Mouse (Mus musculus) adipocyte (in vitro differentiated cells): ENCODE results near the gene Insig2.
A peak's percentile ranks its signal among the peaks of the same experiment; 100 is the strongest.

Experiments
- DNase-seq: peaks from one replicate; pipeline ENCODE4 v3.0.0-alpha.2; 2016; ENCODE audit warnings: low spot score

Gene Insig2

GRCm38 (mm10) chr1:121332485-121332884 lies at the start of gene Insig2:
Gene Insig2 (minus strand): TSS chr1:121332589.
- peak; percentile 43 for DNase-seq

GRCm38 (mm10) chr1:121381562-121381961 lies 49.2 kb upstream of the Insig2 start:
- DNase-seq, result no peak

DNA sequence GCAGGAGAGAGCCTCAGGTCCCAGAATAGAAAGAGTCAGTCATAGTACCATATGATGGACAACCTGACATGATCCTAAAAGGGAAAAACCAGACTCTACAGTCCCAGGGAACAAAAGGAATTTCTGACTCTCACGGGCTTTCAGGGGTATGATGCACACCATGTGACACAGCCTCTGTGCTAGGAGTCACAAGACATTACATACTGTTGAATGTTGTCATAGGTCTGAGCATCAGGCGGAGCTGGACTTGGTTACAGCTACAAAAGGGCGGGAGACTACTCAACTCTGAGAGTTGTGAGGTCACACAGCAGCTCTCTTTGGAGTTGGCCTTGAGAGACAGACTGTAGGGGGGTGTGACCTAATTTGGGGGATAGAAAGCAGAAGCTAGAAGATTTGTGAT lies 47.6 kb upstream of the Insig2 start:
- no peak for DNase-seq

GRCm38 (mm10) chr1:121377901-121378300 lies 45.5 kb upstream of the Insig2 start:
- peak; percentile 67 for DNase-seq

- DNase-seq, result no peak
These were observed 45.0 kb upstream of the Insig2 start for GRCm38 (mm10) chr1:121377410-121377809.

GRCm38 (mm10) chr1:121373631-121374030 lies 41.2 kb upstream of the Insig2 start:
- DNase-seq, result no peak

DNA sequence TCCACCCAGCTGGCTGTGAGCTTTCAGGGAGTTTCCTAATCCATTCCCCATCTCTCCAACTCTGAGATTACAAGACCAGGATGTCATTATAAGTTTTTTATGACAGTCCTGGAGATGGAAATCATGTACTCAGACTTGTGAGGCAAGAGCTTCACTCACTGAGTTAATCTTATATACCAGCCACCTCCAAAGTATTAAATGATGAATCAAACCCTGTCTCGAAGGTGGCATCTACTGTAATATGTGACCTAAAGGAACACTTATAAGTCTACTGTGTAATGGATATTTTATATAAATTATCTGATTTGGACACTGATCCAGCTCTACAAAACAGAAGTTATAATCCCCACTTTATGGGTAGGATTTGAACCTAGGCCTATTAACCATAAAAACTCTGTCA lies 40.3 kb upstream of the Insig2 start:
- DNase-seq, result no peak

DNA sequence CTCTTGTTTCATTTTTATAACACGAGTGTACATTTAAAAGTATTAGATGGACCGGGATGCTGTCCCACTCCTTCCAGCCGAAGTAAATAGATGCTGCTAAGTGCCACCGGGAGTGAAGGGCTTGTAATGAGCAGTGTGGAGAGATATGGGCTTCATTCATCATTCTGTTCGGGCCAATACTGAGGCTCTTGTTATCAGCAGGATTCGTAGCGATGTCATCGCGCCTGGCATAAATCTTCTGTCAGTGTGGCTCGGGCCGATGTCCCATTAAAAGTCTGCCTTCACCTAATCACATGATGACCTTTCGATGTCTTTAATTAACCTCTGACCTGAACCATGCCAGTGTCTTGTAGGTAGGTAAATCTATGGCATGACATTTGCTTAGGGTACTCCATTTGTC lies 39.1 kb upstream of the Insig2 start:
- no peak for DNase-seq

- no peak for DNase-seq
These were observed 34.9 kb upstream of the Insig2 start for GRCm38 (mm10) chr1:121367257-121367656.

- DNase-seq, result no peak
These were observed 28.2 kb upstream of the Insig2 start for GRCm38 (mm10) chr1:121360561-121360960.

DNA sequence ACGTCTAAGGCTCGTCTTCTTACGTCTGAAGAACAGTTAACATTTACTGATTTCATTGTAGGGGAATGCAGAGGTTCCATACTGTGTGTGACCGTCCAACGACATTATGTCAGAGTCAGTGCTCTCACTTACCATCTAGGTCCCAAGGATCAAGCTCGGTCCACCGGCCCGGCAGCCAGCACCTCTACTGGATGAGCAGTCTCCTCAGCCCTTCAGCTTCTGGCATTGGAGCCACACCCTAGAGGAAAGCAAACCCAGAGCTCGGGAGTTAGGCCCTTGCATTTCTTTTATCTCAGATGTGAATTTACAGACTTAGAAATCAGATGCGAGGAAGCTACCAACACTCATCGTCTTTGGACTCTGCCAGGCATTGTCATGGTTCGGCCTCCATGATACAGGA lies 27.3 kb upstream of the Insig2 start:
- DNase-seq, result no peak

DNA sequence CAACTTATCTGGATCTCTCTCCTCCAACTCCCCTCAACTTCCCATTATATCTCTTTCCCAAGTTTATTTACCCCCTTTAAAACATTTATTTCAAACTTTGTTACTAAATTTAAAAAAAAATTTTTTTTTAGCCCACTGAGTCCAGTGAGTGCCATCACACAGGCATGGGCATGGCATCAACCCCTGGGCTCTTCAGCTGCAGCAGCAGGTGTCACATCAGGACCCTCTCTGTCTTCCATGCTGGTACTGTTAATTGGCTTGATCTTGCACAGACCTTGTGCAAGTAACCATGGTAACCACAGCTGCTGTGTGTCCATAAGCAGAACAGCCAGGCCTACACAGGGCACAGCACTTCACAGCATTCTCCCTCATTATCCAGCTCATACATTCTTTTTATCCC lies 21.4 kb upstream of the Insig2 start:
- DNase-seq, result no peak

- DNase-seq, result no peak
These were observed 18.6 kb upstream of the Insig2 start for GRCm38 (mm10) chr1:121351037-121351436.

GRCm38 (mm10) chr1:121350616-121351015 lies 18.2 kb upstream of the Insig2 start:
- DNase-seq, result no peak

DNA sequence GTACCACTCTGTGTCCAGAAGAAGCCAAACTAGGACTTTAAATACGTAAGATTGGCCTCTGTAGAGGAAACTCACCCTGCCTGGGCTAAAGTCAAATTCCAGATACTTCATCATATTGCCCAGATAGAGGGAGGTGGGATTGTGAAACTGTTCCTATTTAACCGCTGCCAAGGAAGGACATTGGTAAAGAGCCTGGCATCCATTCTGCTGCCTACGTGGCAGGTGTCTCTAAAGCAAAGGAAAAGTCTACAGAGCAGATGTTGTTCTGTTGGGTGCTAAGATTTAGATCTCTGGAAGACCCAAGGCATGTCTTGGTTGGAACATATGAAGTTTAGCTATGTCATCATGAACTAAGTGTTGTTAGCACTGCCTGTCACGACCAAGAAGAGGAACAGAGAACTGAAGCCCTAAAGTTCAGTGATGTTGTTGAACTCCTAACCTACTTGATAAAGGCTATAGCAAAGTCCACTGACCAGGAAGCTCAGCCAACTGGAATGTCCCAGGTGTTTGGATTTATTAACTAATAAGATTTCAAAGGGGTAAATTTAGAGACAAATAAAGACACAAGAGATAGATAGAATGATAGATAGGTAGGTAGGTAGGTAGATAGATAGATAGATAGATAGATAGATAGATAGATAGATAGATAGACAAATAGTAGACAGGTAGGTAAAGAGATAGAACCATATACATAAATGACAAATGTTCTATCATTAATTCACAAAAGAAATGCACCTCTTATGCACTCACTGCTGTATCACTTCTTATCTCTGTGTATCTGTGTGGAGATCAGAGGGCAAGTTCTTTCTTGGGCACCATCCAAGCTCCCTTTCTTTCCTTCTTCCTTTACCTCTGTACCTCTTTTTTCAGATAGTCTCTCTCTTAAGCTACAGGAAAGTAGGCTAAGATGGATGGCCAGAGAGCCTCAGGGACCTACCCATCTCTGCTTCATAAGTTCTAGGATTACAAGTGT lies 16.8 kb upstream of the Insig2 start:
- no peak for DNase-seq

DNA sequence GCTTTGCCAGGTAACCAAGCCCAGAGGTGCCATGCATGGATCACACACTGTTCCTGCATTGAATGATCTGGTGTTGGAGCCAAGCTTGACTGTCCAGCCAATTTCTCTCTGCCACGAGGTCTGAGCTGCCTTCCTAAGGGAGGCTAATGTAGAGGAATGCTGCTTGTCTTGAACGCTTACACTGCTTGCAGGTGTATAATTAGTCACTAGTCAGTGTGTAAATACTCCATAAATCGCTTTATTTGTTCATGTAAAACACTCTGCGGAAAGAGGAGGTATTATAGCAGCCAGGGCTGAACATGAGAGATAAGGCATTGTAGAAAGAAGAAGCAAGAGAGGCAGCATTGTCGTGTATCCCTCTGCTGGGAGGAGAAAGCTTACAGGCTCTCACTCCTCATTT lies 11.6 kb upstream of the Insig2 start:
- no peak for DNase-seq

DNA sequence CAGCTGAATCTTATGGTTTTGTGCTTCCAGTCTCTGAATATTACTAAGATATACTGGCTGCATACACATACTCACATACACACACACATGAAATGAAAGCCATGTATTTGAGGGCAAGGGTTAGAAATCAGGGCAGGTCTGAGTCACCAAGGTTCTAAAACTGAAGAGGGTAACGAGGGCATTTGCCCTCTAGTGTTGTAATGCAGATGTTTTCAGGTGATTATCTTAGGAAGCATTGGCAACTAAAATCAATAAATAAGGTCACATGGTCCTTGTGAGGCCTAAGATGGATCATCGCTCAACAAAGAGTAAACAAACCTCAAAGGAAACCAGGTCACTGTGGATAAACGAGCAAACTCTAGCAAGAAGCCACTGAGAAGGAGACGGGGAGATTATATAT lies 3.4 kb upstream of the Insig2 start:
- no peak for DNase-seq

- DNase-seq, result no peak
These were observed 1.8 kb upstream of the Insig2 start for GRCm38 (mm10) chr1:121333986-121334703.

DNA sequence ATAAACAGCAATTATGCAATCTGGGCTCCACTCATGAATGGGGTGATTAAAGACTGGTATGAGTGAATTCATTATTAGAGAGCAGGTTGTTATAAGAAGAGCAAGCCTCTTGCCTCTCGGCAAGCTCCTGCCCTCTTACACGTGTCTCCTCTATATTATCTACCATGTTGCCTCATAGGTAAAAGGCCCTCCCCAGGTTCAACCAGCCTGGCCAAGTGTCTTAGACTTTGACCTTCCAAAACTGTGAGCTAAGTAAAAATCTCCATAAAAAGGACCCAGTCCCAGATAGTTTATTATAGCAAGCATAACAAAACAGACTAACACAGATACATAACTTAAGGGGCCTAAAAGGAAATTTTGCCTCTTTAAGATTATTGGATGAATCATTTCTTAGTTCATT lies 1.8 kb downstream of the Insig2 start:
- DNase-seq, result no peak

DNA sequence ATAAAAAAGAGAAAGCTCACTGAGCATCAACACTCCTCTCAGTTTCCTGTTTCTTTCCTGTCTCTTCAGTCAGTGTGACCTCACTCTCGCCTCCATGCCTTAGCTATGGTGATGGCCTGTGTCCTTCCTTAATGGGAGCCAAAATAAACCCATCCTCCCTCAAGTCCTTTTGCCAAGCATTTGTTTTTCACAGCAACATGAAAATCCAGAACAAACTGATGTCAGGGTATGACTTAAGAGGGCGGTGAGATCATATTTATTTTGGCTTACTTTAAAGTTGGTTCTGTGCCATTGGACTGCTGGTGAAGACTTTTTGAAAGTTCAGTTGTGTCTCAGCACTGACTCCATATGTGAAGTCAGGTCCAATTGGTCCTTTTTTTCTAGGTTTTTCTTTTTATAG lies 3.0 kb downstream of the Insig2 start:
- DNase-seq, result peak; percentile 96

DNA sequence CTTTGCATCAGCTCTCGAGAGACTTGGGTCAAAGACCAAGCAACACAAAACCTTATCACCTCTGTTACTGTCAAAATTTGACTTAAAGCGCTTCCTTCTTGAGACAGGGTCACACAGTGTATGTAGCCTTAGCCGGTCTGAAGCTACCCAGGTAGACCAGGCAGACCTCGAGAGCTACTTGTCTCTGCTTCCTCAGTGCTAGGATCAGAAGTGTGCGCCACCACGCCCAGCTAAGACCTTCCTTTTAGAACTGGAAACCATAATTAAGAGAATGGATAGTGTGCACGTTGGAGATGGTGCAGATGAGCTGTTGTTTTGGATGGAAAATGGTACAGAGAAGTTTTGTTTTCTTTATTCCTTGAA lies 4.2 kb downstream of the Insig2 start:
- no peak for DNase-seq

GRCm38 (mm10) chr1:121327344-121328192 lies 4.8 kb downstream of the Insig2 start:
- DNase-seq, result peak; percentile 95
